Mouse (Mus musculus): ENCODE measurements around the gene Dnm1.

Gene Dnm1

DNA sequence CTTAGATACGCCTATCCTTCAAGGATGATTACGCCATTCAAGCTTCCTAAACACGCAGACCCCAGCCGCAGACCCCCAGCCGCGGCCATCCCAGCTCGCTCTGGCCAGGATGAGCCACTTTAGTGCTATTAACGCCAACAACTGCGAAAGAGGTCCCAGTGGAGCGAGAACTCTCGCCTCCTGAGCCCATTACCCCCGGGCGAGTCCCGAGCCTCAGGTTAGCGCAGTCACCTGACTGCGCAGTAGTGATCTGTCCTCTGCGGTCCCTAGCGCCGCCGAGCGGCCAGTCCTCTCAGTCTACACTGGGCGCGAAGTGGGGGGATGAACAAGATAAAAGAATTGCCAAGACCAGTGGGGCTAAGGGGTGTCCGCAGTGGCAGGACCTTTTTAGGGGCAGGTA is 8.3 kb upstream of the Dnm1 start:
- peak; percentile 50 for DNase-seq (ENCODE audit: low spot score)

DNA sequence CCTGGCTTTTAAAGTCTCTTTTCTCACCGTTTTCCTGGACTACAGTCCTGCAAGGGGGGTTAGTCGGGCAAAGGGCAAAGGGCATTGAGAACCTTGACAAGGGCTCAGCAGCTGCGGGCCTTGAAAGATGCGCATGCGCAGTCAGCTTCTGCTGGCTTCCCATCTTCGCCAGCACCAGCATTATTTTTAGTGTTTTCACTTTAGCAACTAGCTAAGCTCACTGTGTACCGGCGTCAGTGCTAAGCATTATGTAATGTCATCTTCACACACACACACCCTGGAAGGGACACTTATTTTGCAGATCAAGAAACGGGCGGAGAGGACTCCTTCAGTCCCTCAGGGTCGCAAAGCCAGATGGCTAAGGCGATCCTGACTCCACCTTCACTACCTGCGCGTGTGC is 7.6 kb upstream of the Dnm1 start:
- peak; percentile 62 for DNase-seq (ENCODE audit: low spot score)

DNA sequence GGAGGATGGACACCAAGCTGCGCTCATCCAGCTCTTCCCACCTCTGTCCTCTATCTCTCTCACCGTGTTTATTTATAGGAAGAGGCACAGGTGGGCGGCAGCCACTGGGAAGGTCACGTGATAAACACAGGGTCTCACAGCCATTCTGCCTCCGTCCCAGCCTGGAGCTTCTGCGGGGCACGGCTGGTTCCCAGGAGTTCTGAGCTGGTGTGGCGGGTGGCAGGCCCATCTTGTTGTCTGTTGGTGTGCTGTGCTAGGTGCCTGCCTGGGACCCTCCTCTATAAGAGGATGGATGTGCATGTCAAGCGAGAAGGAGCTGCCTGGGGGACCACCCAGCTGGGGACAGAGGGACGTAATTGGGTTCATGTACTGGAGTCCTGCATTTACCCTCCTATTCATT is 5.2 kb upstream of the Dnm1 start:
- no peak for DNase-seq (ENCODE audit: low spot score)

DNA sequence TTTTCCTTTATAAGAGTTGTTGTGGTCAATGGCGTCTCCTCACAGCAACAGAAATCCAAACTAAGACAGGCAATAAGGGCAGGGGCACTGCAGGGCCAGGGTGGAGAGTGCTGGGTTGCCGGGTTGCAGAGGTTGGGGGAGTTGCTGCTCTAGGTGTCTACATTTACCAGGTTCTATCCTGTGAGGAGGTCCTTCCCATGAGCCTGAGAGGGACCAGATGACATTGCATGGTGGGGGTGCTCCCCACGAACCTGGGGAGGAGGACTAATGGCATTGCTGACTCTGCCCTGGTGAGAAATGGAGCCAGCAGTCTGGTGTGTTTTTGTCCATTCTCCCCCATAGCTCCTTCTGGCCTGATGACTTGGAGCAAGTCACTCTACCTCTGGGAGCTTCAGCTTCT is 4.6 kb upstream of the Dnm1 start:
- DNase-seq (ENCODE audit: low spot score) = no peak

DNA sequence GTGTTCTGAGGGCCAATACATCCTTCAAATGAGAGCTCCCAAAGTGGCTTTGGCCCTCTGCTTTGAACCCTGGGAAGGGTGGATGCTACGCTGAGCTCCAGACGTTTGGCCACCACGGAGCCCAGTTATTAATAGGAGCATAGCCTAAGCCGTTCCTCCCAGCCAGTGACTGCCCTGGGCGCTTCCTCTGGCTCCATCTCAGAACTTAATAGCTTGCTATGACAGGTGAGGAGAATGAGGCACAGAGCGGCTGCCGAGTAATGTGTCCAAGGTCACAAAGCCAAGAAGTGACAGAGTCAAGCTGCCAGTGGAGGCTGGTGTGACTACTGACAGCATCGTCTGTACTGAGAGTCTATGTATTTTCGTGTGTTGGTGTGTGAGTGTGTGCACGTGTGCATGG is 3.1 kb upstream of the Dnm1 start:
- DNase-seq (ENCODE audit: low spot score) = no peak

DNA sequence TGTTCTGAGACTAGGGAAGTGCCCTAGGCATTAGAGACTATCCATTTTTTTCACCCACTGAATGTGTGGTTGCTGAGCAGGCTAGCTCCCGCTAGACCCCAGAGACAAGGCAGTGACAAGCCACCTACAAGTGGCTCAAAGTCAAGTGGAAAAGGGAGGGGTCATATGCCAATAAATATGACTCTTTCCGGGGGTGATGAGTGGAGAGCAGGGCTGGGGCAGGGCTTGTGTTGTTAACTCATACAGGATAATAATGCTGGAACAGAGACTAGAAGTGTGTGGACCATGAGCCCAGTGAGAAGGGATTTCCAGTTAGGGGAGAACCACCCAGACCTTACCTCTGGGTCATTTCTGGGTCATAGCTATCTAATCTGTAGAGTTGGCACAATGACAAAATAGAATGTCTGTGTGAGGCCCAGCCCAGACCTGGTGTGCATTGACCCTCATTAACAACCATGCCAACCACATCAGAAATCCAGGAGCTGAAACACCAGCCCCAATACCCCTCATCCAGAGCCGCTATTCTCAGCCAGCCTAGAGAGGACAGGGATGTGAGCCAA is 1.3 kb upstream of the Dnm1 start:
- DNase-seq (ENCODE audit: low spot score) = no peak

DNA sequence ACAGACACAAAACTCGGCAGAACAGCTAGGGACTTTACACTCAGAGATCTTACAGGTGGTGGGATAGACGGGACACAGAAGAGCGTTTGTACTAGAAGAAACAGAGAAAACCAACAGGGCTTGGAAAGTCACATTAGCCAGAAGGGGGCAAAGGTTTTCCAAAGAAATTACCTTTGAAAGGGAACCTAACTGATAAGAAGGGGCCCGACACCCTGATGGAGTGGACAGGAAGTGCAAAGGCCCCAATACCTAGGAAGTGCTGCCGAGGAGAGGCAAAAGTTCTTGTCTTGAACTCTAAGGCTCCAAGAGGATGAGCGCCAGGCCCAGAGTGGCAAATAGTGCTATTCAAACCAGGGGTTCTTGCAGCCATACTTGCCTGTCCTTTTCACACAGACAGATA is 698 bp upstream of the Dnm1 start:
- no peak for DNase-seq (ENCODE audit: low spot score)

DNA sequence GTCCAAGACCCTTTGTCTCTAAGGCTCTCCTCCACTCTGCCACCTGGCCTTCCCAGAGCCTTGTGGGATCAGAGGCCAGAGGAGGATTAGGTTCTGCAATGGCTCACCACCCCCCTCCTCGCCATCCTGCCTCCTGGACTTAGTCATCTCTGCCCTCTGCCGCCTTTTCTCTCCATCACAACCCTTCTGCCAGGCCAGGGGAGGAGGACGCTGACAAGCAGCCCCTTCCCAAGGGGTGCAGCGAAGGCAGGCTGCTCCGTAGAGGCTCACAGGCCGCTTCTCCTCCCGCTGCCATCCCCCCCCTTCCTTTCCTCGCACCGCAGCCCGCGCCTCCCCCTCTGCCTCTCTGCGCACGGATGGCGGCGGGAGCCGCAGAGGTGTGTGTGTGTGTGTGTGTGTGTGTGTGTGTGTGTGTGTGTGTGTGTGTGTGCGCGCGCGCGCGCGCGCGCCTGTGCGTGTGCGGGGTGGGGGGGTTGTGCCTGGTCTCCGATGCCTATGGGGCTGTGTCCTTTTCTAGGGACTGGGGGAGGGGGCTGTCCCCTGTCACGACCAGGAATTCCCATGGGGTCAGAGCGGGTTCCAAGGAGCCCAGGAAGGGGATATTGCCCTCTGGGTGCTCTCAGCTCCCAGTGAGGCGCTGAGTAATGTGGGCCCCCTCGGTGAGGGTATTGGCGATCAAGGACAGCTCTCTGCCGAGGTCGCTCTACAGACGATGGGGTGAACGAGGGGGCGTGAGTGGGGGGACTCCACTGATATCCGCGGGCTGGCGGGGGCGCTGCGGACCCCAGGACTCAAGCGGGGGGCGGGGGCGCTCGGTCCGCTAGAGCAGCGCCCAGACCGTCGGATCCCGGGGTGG is 759 bp downstream of the Dnm1 start, which contains the start of gene Ciz1:
TSS of gene Ciz1 (plus strand) at position 177 of the 856 bp plus-strand sequence.
- DNase-seq (ENCODE audit: low spot score) = peak; percentile 46

DNA sequence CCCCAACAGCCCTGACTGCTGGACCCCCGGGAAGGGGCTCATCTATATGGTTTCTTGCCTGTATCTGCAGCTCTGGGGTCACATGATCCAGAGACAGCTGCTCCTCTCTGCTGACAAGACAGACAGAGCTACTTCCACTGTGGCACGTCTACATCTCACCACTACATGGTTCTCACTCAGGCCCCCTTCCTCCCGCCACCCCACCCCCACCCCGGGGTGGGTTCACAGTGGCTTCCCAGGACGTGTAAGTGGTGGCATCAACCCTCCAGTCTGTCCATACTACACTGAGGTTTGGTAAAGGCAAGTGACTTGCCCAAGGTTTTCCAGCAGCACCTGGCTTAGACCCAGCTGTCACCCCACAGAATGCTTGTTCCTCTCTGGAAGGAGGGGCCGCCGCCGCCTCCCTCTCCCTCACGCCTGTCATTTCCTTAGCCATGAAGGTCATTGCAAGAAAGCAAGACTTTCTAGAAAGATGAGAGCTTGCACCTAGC is 1.6 kb downstream of the Dnm1 start:
- DNase-seq (ENCODE audit: low spot score) = no peak

DNA sequence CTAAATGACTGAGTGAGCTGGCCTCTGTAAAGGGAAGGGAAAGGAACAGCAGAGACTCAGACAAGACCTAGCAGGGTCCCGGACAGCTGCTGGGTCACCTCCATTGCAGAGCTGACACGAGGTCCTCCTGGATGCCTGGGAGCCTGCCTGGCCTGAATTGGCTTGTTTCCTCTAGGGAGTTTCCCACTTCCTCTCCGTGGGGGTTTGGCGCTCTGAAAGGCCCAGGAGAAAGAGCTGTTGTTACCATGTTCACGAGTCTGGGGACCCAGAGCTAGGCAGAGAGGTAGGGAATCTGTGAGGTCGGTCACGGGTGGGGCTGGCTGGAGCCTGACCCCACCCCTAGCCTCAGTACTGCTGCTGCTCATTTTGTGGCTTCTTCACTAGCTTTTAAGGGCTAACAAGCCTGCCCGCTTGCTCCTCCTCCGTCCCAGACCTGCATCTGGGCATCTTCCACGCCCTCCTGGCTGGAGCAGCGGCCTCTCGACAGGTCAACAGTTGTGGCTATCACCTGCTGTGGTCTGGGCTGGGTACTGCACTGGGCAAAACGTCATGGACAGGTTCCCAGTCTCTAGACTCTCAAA is 2.6 kb downstream of the Dnm1 start:
- no peak for DNase-seq (ENCODE audit: low spot score)

DNA sequence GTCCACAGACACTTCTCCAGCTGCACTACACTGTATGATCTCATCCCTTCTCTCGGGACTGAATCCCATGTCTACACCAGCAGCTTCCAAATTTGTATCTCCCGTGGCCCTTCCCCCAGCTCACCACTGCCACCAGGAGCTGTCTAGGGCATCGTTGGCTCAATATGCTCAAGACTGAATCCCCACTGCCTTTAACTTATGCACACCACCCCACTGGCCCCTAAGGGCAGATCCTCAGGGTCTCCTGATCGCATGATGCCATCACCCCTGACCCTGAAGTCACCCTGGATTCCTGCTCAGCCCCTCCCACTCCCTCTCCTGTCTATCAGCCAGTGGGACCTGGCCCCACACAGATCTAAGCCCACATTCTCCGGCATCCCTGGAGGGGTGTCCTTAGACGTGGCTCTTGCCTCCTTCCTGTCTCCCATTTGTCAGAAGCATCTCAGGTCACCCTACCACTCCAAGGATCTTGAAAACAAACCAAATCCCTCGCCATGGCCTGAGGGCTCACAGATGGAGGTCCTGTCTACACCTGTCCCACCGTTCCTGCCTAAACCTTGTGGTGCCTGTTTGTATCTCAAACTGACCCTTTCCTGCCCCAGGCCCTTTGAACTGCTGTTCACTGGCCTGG is 3.4 kb downstream of the Dnm1 start:
- DNase-seq (ENCODE audit: low spot score) = no peak

DNA sequence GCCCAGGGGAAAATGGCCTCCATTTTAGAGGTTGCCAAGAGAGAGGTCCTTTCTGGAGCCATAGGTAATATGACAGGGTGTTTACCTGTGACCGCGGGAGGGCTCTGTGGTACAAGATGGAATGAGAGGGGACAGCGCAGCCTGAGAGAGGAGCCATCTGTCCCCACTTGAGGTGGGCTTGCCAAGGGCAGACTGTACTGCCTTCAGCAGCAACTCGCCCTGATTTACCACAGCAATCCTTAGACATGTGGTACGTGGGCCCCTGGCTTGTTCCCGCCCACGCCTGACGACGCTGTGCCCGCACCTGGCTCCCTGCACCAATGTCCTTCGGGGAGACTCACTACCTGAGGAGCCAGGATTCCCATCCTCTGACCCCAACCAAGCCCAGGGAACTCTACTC is 4.8 kb downstream of the Dnm1 start:
- no peak for DNase-seq (ENCODE audit: low spot score)

DNA sequence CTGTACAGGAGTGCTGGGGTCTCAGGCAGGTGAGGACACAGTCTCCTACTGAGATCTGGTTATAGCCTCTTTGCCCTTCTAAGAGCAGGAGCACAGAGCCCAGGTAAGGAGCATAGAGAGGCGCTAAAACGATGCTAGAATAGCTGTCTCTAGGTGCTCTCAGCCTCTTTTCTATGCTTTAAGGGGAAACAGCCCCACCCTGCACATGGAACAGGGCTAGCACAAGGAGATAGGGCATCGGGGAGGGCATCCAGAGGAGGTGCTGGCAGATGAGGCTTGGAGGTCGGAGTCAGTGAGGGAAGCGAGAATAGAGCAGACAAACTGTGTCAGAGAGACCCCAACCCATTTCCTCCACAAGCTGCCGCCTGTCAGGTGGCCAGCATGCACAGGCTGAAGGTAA is 6.1 kb downstream of the Dnm1 start:
- DNase-seq (ENCODE audit: low spot score) = no peak

DNA sequence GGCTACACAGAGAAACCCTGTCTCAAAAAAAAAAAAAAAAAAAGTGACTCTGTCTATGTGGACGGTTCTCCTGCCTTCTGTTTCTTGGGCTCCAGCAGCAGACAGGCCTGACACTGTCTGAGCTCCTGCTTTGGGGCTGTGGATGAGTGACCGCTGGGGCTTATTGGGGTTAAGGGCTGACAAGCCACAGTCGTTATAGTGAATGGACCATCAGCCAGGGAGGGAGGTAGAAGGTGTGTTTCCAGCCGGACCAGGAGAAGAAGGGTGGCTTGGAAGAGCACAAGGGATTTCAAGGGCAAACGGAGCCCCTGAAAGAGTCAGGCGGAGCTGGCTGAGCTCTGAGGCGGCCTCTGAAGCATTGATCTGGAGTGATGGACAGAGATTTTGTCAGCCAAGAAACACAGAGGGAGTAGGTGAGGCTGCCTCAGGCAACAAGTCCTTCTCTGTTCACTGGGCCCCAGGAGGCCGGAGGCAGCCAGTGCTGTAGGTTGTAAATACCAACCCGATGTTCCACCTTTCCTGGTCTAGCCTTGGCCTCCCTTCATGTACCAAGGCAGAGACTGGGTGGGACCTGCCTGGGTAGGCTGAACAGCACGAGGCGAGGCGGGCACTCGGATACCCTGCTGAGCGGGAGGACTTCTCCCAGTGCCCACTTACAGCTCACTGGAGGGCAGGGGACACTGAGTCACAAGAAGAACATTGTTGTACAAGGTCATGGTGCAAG is 8.4 kb downstream of the Dnm1 start:
- no peak for DNase-seq (ENCODE audit: low spot score)

DNA sequence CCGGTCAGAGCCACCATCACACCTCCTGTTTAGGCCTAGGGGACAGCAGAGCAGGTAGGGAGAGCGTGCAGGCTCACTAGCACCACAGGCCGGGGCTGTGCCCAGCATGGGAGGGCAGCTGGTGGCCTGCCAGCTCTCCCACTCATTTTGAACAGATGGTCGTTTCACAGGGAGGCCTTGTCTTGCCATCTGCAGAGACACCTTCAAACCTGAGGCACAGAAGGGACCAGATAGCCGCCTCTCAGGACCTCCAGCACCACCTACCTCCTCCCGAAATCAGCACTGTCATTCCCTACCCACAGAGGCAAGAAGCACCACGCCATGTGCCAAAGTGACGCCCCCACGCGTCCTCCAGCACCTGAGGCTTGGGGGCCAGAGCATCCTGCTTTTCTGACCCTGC is 9.1 kb downstream of the Dnm1 start:
- DNase-seq (ENCODE audit: low spot score) = no peak

DNA sequence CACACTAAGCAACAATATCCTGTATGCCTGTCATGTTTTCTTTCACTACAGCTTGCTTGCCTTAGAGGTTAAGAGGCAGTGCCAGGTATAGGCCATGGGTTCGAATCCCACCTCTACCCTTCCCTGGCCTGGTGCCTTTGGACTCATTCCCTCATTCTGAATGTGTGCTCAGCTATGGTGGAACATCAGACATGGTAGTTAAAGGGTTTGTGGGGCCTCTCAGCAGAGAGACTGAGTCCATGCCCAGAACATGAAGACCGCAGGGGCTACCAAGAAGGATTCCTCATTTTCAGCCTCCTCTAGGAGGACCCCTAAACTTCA is 9.8 kb downstream of the Dnm1 start:
- no peak for DNase-seq (ENCODE audit: low spot score)

DNA sequence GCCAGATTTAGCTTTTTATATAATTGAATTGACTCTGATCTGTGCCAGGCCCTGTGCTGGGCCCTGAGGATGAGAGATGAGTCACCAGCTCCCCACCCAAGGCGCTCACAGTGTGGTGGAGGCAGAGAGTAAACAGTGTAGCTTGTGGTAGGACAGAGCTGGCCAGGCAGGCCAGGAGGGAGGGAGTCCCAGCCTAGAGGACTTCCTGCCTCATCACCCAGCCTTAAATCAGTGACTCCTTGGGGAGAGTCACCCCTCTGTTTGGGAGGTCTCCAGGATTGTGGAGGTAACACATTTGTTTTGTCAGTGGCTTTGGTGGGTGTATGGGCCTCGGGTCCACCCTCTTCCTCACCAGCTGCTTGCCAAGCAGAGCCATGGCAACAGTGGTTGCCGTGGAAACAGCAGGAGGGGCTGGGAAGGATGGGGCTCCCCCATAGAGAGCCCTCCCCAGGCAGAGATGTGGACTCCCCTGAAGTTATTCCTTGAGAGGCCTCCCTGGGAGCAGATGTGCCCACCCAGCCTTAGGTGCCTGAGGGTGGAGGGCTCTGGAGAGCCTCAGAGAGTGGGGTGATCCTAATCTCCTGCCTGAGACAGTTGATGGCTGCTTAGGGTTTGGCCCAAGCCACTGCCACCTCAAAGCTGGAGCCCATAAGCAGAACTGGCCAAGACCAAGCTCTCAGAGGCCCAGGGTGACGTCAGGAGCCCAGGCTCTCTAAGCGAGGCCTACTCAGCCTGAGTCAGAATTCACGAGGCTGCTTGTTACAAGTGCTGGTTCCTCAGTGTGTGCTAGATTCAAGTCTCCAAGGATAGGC is 10.4 kb downstream of the Dnm1 start:
- no peak for DNase-seq (ENCODE audit: low spot score)

DNA sequence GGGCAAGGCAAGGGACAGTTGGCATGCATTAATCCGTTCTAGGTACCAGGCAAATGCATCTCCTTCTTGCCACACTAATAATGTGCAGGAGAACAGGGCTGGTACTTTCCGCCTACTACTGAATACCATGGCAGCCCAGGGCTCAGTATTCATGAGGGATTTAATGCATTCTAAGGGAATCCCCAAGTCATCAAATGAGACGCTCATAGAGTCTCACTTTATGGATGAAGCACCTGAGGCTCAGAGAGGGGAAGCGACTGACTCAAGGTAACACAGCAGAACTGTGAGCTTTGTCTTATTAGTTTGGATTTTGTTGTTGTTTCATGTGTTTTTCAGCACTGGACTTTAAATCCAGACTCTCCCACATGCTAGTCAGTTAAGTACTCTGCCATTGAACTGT is 11.1 kb downstream of the Dnm1 start:
- no peak for DNase-seq (ENCODE audit: low spot score)

DNA sequence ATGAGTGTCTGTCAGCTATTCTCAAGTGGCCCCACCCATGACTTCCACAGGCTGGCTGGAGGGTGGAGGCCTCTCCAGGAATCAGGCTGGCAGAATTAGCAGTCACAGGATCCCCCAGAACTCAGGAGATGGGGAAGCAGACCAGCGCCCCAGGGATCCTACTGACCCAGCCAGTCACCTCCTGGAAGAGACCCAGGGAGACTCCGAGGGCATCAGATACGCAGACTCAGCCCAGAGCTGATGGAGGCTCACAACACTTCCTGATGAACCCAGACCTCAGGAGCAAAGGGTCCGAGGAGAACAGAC is 11.6 kb downstream of the Dnm1 start:
- no peak for DNase-seq (ENCODE audit: low spot score)

DNA sequence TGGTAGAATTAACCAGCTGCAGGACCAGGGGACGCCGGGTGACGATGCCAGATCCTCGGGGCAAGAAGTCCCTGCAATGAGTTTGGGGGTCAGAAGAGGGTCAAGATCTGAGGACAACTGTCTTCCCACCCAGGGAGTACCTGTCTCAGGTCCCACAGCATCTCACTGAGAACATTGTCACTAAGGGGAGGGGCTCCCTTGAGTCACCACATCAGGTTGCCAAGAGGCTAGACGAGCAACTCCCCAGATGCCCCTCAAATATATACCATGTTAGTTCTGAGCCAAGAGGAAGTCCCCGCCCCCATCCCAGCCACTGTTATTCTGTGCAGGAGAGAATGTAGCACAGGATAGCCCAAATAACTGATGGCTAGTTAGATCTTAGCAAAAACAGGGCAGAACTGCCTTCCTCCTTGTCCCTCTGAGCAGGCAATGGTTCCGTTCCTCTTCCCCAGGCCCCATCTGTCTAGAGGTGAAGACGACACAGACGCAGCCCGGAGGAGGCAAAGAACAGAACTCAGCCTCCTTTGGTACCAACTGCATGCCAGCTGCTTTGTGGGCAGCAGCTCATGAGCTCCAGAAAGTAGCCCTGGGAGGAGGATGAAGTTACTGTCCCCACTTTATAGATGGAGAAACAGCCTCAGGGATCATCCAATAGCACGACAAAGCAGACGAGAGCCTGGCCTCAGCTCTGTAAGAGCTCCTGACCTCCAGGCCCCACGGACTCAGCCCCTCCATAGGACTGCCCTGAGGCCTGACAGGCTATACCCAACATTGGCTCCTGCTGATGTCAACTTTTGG is 12.1 kb downstream of the Dnm1 start:
- no peak for DNase-seq (ENCODE audit: low spot score)

All from T-cell, adult 2 months (primary cell).